Mouse (Mus musculus): ENCODE data around the gene Cntf. TPM values are rescaled to one million over a fixed set of nuclear protein-coding genes. Genes with fewer than 3 reads are reported as not detected.

Cntf gene
- 1.6 TPM in 2 replicates for polyA plus RNA-seq (2016; fragmentation: Nextera tagmentation; extraction: Ambion mirVana)

GRCm38 (mm10) chr19:12765308-12765707 is at the start of gene Cntf:
Cntf (minus strand) TSS chr19:12765632.
- no peaks in the 10 kb centered on the region for H3K27me3 ChIP-seq
- H3K4me3 ChIP-seq, result no peak within 1 kb of the TSS
- H3K9me3 ChIP-seq, result no peaks in the 10 kb centered on the region
- H3K27ac ChIP-seq (replicated peaks), result no peak within 1 kb of the TSS
- WGBS, result 60% methylated on average over 7 of the region's 7 CpGs
- peaks cover 56% of the 10 kb centered on the region for H3K36me3 ChIP-seq
- no peak for ATAC-seq (ENCODE audit: low FRiP score, low read depth)
- peaks cover 3% of the 10 kb centered on the region; the same call in 1 of the 2 replicates for H3K4me1 ChIP-seq
- no peak within 1 kb of the TSS for H3K4me2 ChIP-seq (replicated peaks)
- H3K9ac ChIP-seq (replicated peaks), result no peak within 1 kb of the TSS

GRCm38 (mm10) chr19:12813883-12814282 is 48.5 kb upstream of the Cntf start:
- Histone ChIP-seq H3K4me2 (replicated peaks) (no peak overlapping the region), H3K27me3 (no peaks in the 10 kb centered on the region), H3K9me3 (no peaks in the 10 kb centered on the region), H3K36me3 (no peaks in the 10 kb centered on the region), H3K27ac (replicated peaks) (no peak overlapping the region), H3K4me3 (no peak overlapping the region), H3K4me1 (no peaks in the 10 kb centered on the region), H3K9ac (replicated peaks) (no peak overlapping the region)
- 90% methylated on average over 1 of the region's 1 CpGs for WGBS
- ATAC-seq (ENCODE audit: low FRiP score, low read depth), result no peak

- no peak overlapping the region for H3K9ac ChIP-seq (replicated peaks)
- no peak overlapping the region for H3K27ac ChIP-seq (replicated peaks)
- no peaks in the 10 kb centered on the region for H3K36me3 ChIP-seq
- 56% methylated on average over 1 of the region's 1 CpGs for WGBS
- H3K27me3 ChIP-seq, result no peaks in the 10 kb centered on the region
- H3K4me3 ChIP-seq, result no peak overlapping the region
- no peak overlapping the region for H3K4me2 ChIP-seq (replicated peaks)
- no peak for ATAC-seq (ENCODE audit: low FRiP score, low read depth)
- H3K4me1 ChIP-seq, result no peaks in the 10 kb centered on the region
- H3K9me3 ChIP-seq, result no peaks in the 10 kb centered on the region
Observed at GRCm38 (mm10) chr19:12812644-12813364, 47.4 kb upstream of the Cntf start.

GRCm38 (mm10) chr19:12806214-12806613 is 40.8 kb upstream of the Cntf start:
- no peaks in the 10 kb centered on the region for H3K27me3 ChIP-seq
- H3K27ac ChIP-seq (replicated peaks), result no peak overlapping the region
- H3K9me3 ChIP-seq, result no peaks in the 10 kb centered on the region
- H3K4me2 ChIP-seq (replicated peaks), result no peak overlapping the region
- H3K9ac ChIP-seq (replicated peaks), result no peak overlapping the region
- H3K4me1 ChIP-seq, result no peaks in the 10 kb centered on the region
- 71% methylated on average over 2 of the region's 2 CpGs for WGBS
- H3K36me3 ChIP-seq, result no peaks in the 10 kb centered on the region
- ATAC-seq (ENCODE audit: low FRiP score, low read depth), result no peak
- no peak overlapping the region for H3K4me3 ChIP-seq

GRCm38 (mm10) chr19:12805730-12806129 is 40.3 kb upstream of the Cntf start:
- no peak for ATAC-seq (ENCODE audit: low FRiP score, low read depth)

GRCm38 (mm10) chr19:12804237-12804636 is 38.8 kb upstream of the Cntf start:
- no peaks in the 10 kb centered on the region for H3K36me3 ChIP-seq
- WGBS, result 89% methylated on average over 1 of the region's 1 CpGs
- no peak overlapping the region for H3K4me2 ChIP-seq (replicated peaks)
- ATAC-seq (ENCODE audit: low FRiP score, low read depth), result no peak
- H3K4me1 ChIP-seq, result no peaks in the 10 kb centered on the region
- no peak overlapping the region for H3K27ac ChIP-seq (replicated peaks)
- no peaks in the 10 kb centered on the region for H3K27me3 ChIP-seq
- H3K9me3 ChIP-seq, result no peaks in the 10 kb centered on the region
- H3K4me3 ChIP-seq, result no peak overlapping the region
- H3K9ac ChIP-seq (replicated peaks), result no peak overlapping the region

More at GRCm38 (mm10) chr19:12805730-12806129, 40.3 kb upstream of the Cntf start:
- Histone ChIP-seq H3K27me3 (no peaks in the 10 kb centered on the region), H3K9me3 (no peaks in the 10 kb centered on the region), H3K4me3 (no peak overlapping the region), H3K36me3 (no peaks in the 10 kb centered on the region), H3K4me2 (replicated peaks) (no peak overlapping the region), H3K9ac (replicated peaks) (no peak overlapping the region), H3K27ac (replicated peaks) (no peak overlapping the region), H3K4me1 (no peaks in the 10 kb centered on the region)
- whole genome bisulfite sequencing, result 88% methylated on average over 3 of the region's 3 CpGs

GRCm38 (mm10) chr19:12802830-12803229 is 37.4 kb upstream of the Cntf start:
- 78% methylated on average over 3 of the region's 3 CpGs for WGBS

GRCm38 (mm10) chr19:12801046-12801445 is 35.6 kb upstream of the Cntf start:
- no peaks in the 10 kb centered on the region for H3K36me3 ChIP-seq
- H3K27me3 ChIP-seq, result no peaks in the 10 kb centered on the region
- no peak overlapping the region for H3K9ac ChIP-seq (replicated peaks)
- H3K27ac ChIP-seq (replicated peaks), result no peak overlapping the region
- ATAC-seq (ENCODE audit: low FRiP score, low read depth), result no peak
- H3K4me1 ChIP-seq, result 0 out of 2 replicates have a peak, but pooled peaks cover 3% of the 10 kb centered on the region
- no peak overlapping the region for H3K4me2 ChIP-seq (replicated peaks)
- no peaks in the 10 kb centered on the region for H3K9me3 ChIP-seq
- no peak overlapping the region for H3K4me3 ChIP-seq
- 83% methylated on average over 3 of the region's 3 CpGs for WGBS

More at GRCm38 (mm10) chr19:12802830-12803229, 37.4 kb upstream of the Cntf start:
- Histone ChIP-seq H3K4me3 (no peak overlapping the region), H3K4me1 (no peaks in the 10 kb centered on the region), H3K9me3 (no peaks in the 10 kb centered on the region), H3K36me3 (no peaks in the 10 kb centered on the region), H3K4me2 (replicated peaks) (no peak overlapping the region), H3K27ac (replicated peaks) (no peak overlapping the region), H3K27me3 (no peaks in the 10 kb centered on the region), H3K9ac (replicated peaks) (no peak overlapping the region)
- ATAC-seq (ENCODE audit: low FRiP score, low read depth), result no peak

- Histone ChIP-seq H3K9me3 (no peaks in the 10 kb centered on the region), H3K4me3 (no peak overlapping the region), H3K4me2 (replicated peaks) (no peak overlapping the region), H3K4me1 (0 out of 2 replicates have a peak, but pooled peaks cover 3% of the 10 kb centered on the region), H3K9ac (replicated peaks) (no peak overlapping the region), H3K27ac (replicated peaks) (no peak overlapping the region), H3K27me3 (no peaks in the 10 kb centered on the region), H3K36me3 (no peaks in the 10 kb centered on the region)
- no peak for ATAC-seq (ENCODE audit: low FRiP score, low read depth)
- WGBS, result 72% methylated on average over 2 of the region's 2 CpGs
Observed at GRCm38 (mm10) chr19:12800621-12801020, 35.2 kb upstream of the Cntf start.

GRCm38 (mm10) chr19:12799081-12799480 is 33.6 kb upstream of the Cntf start:
- 89% methylated on average over 3 of the region's 3 CpGs for WGBS
- no peak for ATAC-seq (ENCODE audit: low FRiP score, low read depth)

GRCm38 (mm10) chr19:12798404-12798803 is 33.0 kb upstream of the Cntf start:
- WGBS, result 88% methylated on average over 4 of the region's 4 CpGs
- no peak overlapping the region for H3K9ac ChIP-seq (replicated peaks)
- no peaks in the 10 kb centered on the region for H3K27me3 ChIP-seq

More at GRCm38 (mm10) chr19:12799081-12799480, 33.6 kb upstream of the Cntf start:
- H3K9me3 ChIP-seq, result no peaks in the 10 kb centered on the region
- H3K9ac ChIP-seq (replicated peaks), result no peak overlapping the region
- no peak overlapping the region for H3K4me2 ChIP-seq (replicated peaks)
- H3K4me3 ChIP-seq, result no peak overlapping the region
- H3K4me1 ChIP-seq, result 0 out of 2 replicates have a peak, but pooled peaks cover 3% of the 10 kb centered on the region
- H3K36me3 ChIP-seq, result no peaks in the 10 kb centered on the region
- H3K27me3 ChIP-seq, result no peaks in the 10 kb centered on the region
- no peak overlapping the region for H3K27ac ChIP-seq (replicated peaks)

GRCm38 (mm10) chr19:12797071-12797470 is 31.6 kb upstream of the Cntf start:
- WGBS, result under 1% methylated on average over 7 of the region's 7 CpGs
- no peak for ATAC-seq (ENCODE audit: low FRiP score, low read depth)
- peaks cover 11% of the 10 kb centered on the region for H3K4me1 ChIP-seq
- peak overlapping the region; percentile 70 for H3K4me2 ChIP-seq (replicated peaks)
- H3K4me3 ChIP-seq, result peak overlapping the region; percentile 96
- H3K27ac ChIP-seq (replicated peaks), result peak overlapping the region; percentile 99
- H3K9me3 ChIP-seq, result no peaks in the 10 kb centered on the region
- H3K27me3 ChIP-seq, result no peaks in the 10 kb centered on the region
- no peaks in the 10 kb centered on the region for H3K36me3 ChIP-seq
- H3K9ac ChIP-seq (replicated peaks), result peak overlapping the region; percentile 79

More at GRCm38 (mm10) chr19:12798404-12798803, 33.0 kb upstream of the Cntf start:
- no peaks in the 10 kb centered on the region for H3K36me3 ChIP-seq
- peaks cover 6% of the 10 kb centered on the region; the same call in 1 of the 2 replicates for H3K4me1 ChIP-seq
- no peaks in the 10 kb centered on the region for H3K9me3 ChIP-seq
- no peak for ATAC-seq (ENCODE audit: low FRiP score, low read depth)
- H3K27ac ChIP-seq (replicated peaks), result no peak overlapping the region
- H3K4me3 ChIP-seq, result no peak overlapping the region
- no peak overlapping the region for H3K4me2 ChIP-seq (replicated peaks)
